7 mouse cellular contexts compared by ENCODE assay signal in the genomic region with DNA sequence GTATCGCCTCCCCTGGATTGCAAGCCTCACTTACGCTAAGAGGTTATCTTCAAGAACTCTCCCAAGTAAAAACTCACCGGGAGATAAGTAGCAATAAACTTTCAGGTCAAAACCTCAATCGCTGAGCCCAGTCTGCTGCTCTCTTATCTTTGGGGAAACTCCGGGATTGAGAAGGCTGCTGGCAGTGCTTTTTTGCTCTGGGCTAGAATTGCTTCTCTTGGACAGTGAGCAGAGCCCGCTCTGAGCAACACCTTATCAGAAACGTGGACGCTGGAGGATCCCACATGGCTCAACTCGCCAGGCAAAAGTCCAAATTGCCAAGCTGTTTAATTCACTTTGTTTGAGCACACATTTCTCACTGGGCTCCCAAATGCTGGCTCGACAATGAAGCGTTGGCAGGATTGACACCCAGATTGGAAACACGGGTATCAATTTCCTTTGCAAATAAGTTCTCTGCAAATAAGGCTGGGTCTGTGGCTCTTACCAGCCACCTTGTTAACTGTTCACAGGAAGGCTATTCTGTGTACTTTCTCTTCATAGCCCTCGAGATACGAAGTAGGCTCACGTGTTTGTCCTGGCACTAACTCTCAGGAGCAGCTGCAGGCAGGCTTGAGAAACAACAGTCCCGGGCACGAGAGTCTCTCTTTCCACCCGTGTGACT.
A peak's percentile ranks its signal among the peaks of the same experiment; 100 is the strongest.
DNase-seq lines count a peak whose midpoint lies in the region; ATAC-seq and TF ChIP-seq lines count a peak whose summit lies in the region.

No protein-coding gene starts in this region.

- no peaks in the 10 kb centered on the region for H3K4me1 ChIP-seq in brown adipose tissue, adult 24 weeks (ENCODE audit: control insufficient read depth, insufficient read depth, insufficient read length, low read length)
- 0 out of 2 replicates have a peak, but pooled peaks cover 3% of the 10 kb centered on the region for H3K4me1 ChIP-seq in lung, embryonic 14.5 days (ENCODE audit: insufficient read depth)

- no peak overlapping the region for H3K9ac ChIP-seq in lung, embryonic 14.5 days

- no peaks in the 10 kb centered on the region for H3K9me3 ChIP-seq in lung, embryonic 14.5 days (ENCODE audit: low read depth, low read length)

- DNase-seq in adipocyte (ENCODE audit: low spot score) = peak; percentile 46
- peak; percentile 54 for DNase-seq in heart, postnatal 4 days
- peak; percentile 45 for DNase-seq in lung, embryonic 14.5 days
- DNase-seq in left cerebral cortex, adult 2 months (ENCODE audit: extremely low spot score in 1 of 2, low spot score in 2 of 2) = no peak
- no peak for DNase-seq in embryo, embryonic 10 days (ENCODE audit: low spot score)
- no peak for DNase-seq in urinary bladder, postnatal 4 days (ENCODE audit: low spot score in 2 of 2)

- 14% methylated on average over 18 of the region's 18 CpGs for WGBS in lung, embryonic 14.5 days

- intact Hi-C loops in left cerebral cortex, adult 2 months (cut with DNase I) = loop anchor here (10.0 kb wide), 1 partner anchor 299 kb away; no protein-coding TSS in a partner anchor

- 0 out of 2 replicates have a peak overlapping the region, but pooled peaks have one; percentile 5 for H3K4me3 ChIP-seq in brown adipose tissue, adult 24 weeks (ENCODE audit: insufficient read depth, low read depth, low read length)
- H3K4me3 ChIP-seq in lung, embryonic 14.5 days (ENCODE audit: low read depth, low read length) = no peak overlapping the region
- H3K4me3 ChIP-seq in left cerebral cortex, adult 2 months = no peak overlapping the region

- no peaks in the 10 kb centered on the region for H3K27me3 ChIP-seq in lung, embryonic 14.5 days (ENCODE audit: insufficient read depth, low read length)

- no peak for TF ChIP-seq CTCF in lung, embryonic 14.5 days (IDR thresholded peaks at IDR 0.05; ENCODE audit: low read depth)
- no peak for TF ChIP-seq CTCF in left cerebral cortex, adult 2 months (IDR thresholded peaks at IDR 0.05)

- peak overlapping the region; percentile 31 for H3K4me2 ChIP-seq in lung, embryonic 14.5 days

- H3K27ac ChIP-seq in brown adipose tissue, adult 24 weeks (replicated peaks; ENCODE audit: low read depth, low read length) = no peak overlapping the region
- H3K27ac ChIP-seq in lung, embryonic 14.5 days (ENCODE audit: low read depth) = no peak overlapping the region; the same call in 1 of the 2 replicates
- no peak overlapping the region for H3K27ac ChIP-seq in left cerebral cortex, adult 2 months

- peak; percentile 78 for ATAC-seq in lung, embryonic 14.5 days (ENCODE audit: insufficient read depth)

- no peaks in the 10 kb centered on the region for H3K36me3 ChIP-seq in lung, embryonic 14.5 days (ENCODE audit: insufficient read depth)

Comparison
In these comparisons a context has a peak if more than half of its experiments do, and no peak if none do; other contexts are left out.
1. DNase-seq: peak in adipocyte (single experiment), heart, postnatal 4 days (single experiment) and lung, embryonic 14.5 days (single experiment); none in left cerebral cortex, adult 2 months (0 of 2), embryo, embryonic 10 days (single experiment) and urinary bladder, postnatal 4 days (0 of 2).